Mouse (Mus musculus): ENCODE measurements around the gene Ufm1.

Ufm1 gene

DNA sequence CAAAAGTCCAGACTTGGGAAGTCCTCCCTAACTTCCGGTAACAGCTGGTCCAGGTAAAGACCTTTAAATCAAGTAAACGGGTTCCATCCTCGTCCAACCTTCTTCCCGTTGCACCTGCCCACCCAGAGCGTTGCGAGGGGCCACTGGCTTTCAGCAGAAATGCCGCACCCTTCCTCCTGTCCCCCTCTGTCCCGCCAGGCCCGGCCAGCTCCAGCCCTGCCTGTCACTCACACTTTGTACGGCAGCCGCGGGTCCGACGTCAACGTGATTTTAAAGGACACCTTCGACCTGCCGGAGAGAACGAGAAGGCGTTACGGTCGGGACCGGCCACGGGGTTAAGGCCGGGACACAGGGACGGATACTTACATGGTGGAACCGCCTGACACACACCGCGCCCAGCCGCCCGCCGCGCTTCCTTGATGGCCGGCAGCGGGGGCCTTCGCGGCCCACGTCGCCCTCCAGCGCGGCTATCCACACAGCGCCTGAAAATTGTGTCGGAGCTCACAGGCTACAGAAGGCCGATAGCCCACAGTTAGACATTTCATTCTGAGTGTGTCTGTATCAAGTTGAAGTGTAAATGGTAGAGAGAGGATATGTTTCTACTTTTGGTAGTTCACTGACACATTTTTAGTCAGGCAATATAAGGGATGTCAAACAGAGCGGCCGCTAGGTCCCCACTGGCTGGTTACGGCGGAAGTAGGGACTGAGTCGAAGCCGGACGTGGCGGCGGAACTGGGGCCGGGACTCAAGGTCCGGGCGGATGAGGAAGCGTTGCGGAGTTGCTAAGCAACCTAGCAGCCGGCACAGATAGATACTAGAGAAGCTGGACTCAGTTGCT lies at the start of gene Ufm1:
Gene Ufm1 (minus strand): TSS at position 448 of the 838 bp plus-strand sequence.
- peak; percentile 91 for DNase-seq (ENCODE audit: low spot score)

DNA sequence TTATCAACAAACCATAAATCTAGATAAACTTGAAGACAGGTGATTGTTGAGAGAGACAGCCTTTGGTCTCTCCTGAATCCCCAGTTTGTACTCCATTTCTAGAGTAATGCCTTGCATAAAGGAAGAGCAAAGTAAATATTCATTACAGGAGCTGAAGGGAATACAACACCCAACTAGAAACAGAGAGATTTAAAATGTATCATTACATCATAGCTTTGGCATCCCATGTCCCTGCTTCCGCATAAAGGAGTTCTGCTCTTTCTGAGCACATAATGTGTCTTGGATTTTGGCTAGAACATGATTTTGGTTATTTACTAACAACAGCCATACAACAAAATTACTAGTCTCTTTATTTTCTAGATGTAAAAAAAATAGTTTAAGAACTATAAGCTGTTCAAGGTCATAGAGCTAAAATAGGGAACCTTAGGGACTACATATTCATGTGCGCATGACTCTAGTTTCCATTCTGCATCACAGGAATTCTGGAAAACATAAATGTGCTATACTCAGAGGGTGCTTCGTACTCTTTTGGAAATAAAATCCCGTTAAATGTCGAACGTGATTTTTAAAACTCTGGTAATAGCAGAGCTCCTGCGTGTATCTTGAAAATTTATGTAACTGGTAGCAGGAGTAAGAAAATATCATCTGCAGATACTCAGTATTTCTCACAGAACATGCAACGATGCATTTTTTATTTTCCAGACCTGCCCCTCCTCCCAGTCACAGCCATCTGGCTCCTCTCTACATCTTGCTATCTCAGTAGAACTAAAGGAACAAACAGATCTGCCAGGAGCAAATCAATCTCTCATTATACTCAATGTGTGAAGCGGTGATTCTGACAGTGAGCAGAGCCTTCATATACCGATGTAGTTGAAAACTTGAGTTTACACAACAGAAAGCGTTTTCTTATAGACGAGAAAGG lies 27.2 kb upstream of the Ufm1 start:
- DNase-seq (ENCODE audit: low spot score) = peak; percentile 60

DNA sequence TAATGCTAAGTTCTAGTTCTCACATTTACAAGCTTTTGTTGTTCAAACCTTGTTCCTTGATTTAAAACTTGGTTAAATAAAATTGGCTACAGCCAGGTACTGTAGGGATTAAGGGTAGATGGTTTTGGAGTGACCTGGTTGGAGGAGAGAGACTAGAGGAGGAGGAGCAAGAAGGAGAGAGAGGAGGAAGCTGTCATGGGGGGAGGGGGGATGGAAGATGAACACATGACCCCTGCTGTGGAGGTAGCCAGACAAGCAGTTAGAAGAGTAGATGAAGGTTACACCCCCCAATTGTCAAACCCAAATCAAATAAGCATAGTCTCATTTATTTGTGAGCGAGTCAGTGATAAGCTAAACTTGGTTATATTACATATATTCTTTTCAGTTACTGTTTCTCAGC lies 8.0 kb upstream of the Ufm1 start:
- DNase-seq (ENCODE audit: low spot score) = no peak

DNA sequence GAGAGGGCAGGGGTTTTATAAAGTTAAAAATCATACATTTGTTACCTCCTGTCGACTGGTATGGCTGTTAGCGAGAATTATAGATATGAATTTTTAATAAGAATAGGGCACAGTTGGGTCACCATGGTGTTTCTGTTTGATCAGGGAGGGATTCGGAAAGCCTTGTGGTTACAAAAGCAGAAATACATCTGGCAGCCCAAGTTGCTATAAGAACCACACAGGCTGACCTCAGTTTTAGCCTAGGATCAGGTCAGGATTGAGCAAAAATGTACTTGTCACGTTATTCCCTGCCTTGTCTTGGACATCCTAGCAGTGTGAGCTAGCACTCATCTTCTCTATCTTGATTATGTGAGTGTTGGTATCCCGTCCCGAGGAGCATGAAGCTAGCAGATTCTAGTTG lies 6.9 kb upstream of the Ufm1 start:
- no peak for DNase-seq (ENCODE audit: low spot score)

DNA sequence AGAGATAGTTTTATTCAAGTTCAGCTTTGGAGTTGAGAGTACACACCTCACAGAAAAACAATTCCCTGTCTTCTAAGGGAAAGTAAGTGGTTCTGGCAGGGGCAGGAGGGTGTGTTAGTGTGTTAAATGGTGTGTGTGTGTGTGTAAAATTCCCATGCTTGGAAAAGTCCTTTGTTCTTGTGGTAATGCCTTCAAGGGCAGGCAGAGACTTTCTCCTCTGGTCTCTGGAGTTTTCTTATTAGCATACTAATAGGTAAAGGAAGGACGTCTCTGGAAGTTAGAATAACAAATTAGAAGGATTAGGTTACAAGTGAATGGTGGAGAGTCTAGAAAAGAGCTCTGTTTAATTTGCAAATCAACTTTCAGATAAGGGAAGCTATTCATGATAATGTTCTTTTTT lies 5.6 kb upstream of the Ufm1 start:
- DNase-seq (ENCODE audit: low spot score) = no peak

DNA sequence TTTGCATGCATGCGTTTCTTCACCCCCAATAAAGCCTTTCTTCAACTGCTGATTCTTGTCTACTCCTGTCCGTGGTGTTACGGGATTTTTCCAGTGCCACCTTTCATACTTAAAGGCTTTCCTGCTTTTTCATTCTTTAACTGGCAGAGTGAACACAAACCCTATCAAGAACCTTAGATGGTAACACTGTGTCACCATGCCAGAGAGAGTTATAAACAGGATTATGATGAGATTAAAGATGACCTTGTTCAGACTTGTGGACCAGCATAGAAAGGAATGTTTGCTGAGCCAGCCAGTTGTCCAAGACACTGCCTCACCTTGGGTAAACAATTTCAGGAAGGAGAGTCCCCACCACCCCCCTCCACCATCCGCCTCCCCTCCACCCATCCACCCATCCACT lies 4.6 kb upstream of the Ufm1 start:
- no peak for DNase-seq (ENCODE audit: low spot score)

DNA sequence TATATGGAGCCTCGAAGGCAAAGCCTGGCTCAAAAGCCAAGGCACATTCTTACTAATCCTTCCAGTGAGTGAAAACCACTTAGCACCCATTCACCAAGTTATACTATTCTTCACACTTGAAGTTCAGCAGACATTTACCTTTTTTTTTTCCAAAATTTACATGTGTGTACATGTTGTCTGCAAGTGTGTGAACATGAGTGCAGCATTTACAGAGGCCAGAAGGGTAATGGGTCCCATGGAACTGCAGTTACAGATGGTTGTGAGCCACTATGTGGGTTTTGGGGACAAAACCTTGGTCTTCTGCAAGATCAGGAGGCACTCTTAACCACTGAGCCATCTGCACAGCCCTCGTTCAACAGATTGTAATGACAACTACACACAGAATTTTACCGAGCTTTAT lies 8.8 kb downstream of the Ufm1 start:
- DNase-seq (ENCODE audit: low spot score) = no peak

DNA sequence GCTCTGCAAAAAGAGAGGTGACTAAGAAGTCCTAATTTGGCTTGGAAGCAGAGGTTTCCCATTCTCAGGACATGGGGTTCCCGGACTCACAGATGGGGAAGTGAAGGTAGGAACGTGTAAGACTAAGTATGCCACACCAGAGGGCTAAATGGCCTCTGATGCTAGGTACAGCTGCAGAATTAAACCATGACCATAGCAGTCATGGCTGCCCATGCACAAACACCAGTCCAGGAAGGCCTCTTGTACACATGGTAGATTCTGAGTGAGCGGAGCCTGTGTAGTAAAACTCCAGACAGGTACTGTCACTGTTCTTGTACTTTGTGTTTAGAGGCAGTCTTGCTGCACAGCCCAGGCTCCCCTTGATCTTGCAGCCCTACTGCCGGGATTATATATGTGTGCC lies 9.4 kb downstream of the Ufm1 start:
- DNase-seq (ENCODE audit: low spot score) = no peak

DNA sequence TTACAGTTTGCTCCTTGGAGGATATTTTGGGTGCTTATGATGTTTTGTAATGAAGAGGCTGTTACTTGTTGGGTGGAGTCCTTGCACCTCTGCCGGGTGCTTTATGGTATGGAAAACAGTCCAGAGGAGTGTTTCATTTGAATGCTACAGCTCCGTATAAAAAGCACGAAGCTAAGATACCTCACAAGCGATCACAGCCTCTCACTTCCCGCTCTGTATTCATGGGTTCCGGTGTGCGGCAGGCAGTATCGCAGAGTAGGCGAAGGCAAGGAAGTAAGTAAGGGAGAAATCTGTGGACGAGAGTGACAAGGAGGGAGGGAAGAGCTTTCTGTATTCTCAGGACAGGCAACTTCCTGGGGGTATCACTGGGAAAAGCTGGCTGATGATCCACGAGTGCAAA lies 15.4 kb downstream of the Ufm1 start:
- no peak for DNase-seq (ENCODE audit: low spot score)

DNA sequence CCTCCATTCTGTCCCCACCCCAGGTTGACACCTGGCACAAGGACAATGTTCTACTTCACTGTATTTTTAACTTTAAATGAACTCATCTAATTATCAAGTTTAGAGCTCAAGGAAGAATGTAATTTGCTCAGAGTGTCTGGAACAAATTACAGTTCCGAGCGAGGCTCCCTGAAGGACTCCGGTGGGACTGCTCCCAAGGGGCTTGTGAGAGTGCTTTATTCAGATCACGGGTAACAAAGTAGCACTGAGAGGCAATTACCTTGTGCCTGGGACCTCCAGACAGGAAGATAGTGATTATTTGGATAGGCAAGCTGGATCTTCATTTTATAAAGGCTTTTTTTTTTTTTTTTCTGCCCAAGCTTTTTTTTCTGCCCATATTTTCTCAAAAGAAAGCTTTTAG lies 15.9 kb downstream of the Ufm1 start:
- DNase-seq (ENCODE audit: low spot score) = no peak

DNA sequence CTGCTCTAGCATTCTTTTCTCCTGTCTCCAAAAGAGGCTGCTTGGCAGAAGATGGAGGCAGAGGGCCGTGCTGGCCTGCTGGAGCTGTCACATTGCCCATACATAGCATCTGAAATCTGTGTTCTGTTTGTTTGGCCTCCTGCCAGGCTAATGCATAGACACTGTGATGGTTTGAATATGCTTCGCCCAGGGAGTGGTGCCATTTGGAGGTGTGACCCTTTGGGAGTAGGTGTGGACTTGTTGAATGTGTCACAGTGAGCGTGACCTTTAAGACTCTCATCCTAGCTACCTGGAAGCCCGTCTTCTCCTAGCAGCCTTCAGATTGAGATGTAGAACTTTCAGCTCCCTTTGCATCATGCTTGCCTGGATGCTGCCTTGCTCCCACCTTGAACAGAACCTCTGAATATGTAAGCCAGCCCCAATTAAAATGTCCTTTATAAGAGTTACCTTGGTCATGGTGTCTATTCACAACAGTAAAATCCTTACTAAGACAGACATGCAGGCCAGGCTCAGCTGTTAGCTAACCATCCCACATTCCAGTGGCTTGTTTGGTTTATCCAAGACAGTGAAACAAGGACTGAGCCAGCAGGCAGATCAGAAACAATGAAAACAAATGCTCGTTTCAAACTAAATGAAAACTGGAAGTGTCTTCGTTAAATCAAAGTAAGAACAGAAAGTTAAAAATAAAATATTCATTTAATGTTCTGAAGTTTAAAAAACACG lies 17.3 kb downstream of the Ufm1 start:
- no peak for DNase-seq (ENCODE audit: low spot score)

DNA sequence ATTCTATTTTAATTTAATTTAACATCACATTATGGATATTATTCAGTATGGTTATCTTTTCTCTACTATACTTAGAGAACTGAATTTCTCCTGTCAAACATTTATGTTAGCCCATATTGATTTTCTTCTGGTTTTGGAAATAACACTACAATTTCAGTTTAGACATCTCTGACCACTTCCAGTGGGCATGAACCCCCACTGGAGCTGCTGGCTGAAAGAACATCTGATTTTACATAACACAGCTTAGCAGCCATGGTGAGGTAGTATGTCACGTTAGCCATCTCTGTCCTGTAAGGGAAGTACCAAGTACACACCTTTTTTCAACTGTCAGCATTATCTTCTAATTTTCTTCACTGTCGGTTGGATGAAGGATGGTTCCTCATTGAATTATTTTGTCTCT lies 18.8 kb downstream of the Ufm1 start, which contains the start of gene Gm10985:
Gene Gm10985 (plus strand): TSS at position 301 of the 400 bp plus-strand sequence.
- DNase-seq (ENCODE audit: low spot score) = no peak

DNA sequence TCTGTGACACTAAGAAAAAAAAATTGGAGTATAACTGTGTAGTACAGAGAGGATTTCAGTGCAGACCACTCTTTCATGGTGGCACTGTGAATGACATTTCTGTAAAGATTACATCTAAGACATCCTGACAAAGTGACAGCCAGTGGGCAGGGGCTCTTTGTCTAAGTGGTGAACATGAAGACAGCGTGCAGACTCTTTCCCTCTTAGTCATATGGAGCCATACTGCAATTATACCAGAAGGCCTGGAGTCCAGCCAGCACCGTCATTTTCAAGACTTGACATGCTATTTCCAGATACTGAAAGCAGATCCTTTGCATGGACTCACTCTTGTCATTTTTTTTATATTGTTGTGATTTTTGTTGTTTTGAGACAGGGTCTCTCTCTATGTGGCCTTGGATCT lies 29.4 kb downstream of the Ufm1 start:
- DNase-seq (ENCODE audit: low spot score) = no peak

DNA sequence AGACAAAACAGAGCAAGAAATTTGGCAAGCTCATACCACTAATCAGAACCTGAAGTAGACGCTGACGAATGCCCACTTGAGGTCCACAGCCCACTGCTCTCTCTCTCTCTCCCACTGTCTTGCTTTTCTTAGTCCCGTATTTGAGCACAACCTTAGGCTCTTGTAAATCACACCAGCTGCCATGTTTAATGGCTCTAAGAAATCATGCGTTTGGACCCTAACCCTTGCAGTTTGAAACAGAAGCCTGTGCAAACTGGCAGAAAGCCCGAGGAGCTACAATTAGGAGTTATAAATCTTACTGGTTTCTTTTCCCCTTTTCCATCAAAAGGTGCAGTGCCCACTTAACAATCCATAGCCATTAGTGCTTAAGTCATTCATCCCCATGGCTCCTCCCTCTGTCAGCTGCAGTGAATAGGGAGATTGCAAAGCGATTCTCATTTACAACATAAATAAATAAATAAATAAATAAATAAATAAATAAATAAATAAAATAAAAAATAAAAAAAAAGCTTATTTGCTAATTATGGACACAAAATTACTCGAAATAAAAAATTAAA lies 50.1 kb downstream of the Ufm1 start:
- no peak for DNase-seq (ENCODE audit: low spot score)
